Mouse (Mus musculus) bone marrow, adult 2 months (tissue): ENCODE measurements around the gene Olfr1113.

Source experiments
- CTCF ChIP-seq: fragments of 200-500 bp; IDR thresholded peaks from 2 replicates; pipeline ENCODE4 v1.5.1; 2011; ENCODE audit warnings: low read length, control low read depth; ENCODE audit not compliant: control insufficient read depth, insufficient read depth
- POLR2A ChIP-seq: fragments of 200-500 bp; IDR thresholded peaks from 2 replicates; pipeline ENCODE4 v1.6.1; 2011; ENCODE audit warnings: low read depth, mild to moderate bottlenecking, control low read depth, low read length, borderline replicate concordance; ENCODE audit not compliant: control insufficient read depth

DNA sequence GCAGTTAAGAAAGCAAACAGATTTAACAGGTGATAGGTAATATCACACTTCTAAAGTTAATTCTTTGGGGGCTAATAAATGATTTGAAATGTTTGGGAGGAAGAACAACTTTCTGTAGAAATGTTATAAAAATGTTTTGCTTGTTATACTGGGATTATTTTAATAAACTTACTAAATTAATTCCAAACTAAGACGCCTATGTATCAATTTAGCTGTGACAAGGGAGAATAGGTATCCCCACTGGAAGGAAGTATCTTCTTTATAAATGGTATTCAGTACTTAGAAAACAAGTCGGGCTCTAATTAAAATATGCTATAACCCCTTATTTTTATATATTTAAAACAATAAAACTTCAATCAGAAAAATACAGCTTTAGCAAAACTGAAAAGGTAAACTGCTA, 38.9 kb downstream of the Olfr1113 start, which contains the start of gene Olfr1115:
- TF ChIP-seq CTCF (no peak), POLR2A (no peak)
